Mouse (Mus musculus): ENCODE measurements around the gene Trmt112. TPM values are rescaled to one million over a fixed set of nuclear protein-coding genes. Genes with fewer than 3 reads are reported as not detected.

The Trmt112 gene
- total RNA-seq, 2 experiments from 2014 or later = 26.2 to 34.2 TPM

DNA sequence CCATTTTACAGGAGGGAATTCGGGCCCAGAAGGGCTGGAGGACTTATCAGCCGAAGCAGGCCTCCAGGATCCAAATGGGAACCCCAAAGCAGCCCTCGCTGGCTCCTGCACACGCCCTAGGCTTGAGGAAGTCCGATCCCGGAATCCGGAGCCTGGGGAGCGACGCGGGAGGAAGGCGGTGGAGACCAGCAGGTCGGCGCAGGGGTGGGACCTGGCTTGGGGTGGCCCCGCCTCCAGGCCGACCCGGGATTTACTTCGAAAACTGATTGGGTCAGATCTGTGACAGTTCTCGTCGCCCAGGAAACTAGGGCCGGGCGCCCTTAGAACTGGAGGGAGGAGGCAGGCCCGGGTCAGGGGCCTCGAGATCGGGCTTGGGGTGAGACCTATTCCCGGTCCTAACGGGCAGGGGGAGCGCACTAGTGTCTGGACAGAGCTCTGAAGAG is 32.8 kb downstream of the Trmt112 start, which contains the start of gene Gpr137:
Gpr137 (minus strand) TSS at position 232 of the 443 bp plus-strand sequence.
- intact Hi-C loops (cut with DNase I) = loop anchor here (1.0 to 5.0 kb wide), 2 partner anchors 9 to 35 kb away; partner anchors contain the start of gene Plcb3
- peak; percentile 96 to 98 for DNase-seq

DNA sequence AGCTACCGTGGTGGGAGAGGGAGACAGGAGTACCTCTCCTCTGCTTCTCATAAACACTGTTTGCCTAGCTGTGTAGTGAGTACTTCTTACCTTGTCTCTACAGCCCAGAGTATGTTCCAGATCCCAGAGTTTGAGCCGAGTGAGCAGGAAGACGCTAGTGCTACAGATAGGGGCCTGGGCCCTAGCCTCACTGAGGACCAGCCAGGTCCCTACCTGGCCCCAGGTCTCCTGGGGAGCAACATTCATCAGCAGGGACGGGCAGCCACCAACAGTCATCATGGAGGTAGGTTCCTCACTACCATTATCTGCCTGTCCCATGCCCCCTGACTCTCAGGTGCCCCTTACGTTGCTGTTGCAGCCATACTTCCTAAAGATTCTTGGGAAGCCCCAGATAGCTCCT is 33.3 kb downstream of the Trmt112 start:
- intact Hi-C loops (cut with DNase I) = loop anchor here (1.0 to 5.0 kb wide), 2 partner anchors 9 to 35 kb away; partner anchors contain the start of gene Plcb3
- no peak for DNase-seq

DNA sequence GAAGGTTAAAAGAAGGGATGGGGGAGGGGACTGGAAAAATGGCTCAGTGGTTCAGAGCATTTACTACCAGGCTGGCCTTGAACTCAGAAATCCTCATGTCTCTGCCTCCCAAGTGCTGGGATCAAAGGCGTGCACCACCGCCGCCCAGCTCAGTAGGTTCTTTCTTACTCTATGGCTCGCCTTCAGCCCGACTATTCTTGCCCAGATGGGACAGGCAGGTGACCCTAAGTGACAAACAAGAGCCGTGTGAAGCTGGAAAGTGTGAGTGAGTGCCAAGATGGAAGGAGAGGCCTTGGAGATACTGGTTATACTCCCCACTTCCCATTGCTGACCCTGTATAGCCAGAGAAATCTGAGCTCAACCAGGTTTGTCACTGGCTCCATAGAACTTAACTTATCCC is 34.2 kb downstream of the Trmt112 start:
- intact Hi-C loops (cut with DNase I) = loop anchor here (2.0 to 5.0 kb wide), 2 partner anchors 34 to 699 kb away; partner anchors contain the start of gene Plcb3
- DNase-seq = no peak

DNA sequence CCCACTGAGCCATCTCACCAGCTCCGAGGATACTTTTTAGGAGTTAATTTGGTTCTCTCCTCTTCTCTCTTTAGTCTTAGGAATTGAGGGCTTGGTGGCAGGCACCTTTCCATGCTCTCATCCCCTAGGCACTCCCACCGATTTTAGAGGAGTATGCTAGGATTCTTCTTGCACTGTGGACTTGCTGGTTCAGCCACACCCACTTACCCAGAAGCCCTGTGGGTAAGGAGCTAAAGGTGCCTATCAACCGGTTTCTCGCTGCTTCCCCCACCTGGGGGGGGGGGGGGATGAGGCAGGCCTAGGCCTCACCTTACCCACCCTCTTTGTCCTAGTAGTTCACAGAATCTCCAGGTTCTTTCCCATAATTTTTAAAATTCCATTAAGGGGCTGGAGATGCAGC is 38.2 kb downstream of the Trmt112 start:
- intact Hi-C loops (cut with DNase I) = no loop called here
- no peak for DNase-seq

DNA sequence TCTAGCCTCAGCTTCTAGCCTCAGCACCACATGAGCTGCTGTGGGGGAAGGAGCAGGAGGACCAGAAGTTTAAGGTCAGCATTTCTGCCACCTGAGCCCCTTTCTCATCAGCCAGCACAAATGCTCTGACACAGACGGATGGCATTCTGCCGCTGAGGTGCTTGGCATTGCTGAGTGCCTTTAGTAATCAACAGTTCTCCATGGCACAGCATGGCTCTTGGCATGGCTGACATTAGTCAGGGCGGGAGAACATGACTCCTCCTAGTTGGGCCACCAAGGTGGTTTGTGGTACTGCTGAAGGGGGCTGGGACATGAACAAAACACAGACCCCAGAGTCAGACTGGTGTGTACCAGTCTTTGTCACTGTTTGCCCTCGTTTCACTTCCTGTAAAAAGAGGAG is 38.7 kb downstream of the Trmt112 start:
- intact Hi-C loops (cut with DNase I) = no loop called here
- DNase-seq = no peak

DNA sequence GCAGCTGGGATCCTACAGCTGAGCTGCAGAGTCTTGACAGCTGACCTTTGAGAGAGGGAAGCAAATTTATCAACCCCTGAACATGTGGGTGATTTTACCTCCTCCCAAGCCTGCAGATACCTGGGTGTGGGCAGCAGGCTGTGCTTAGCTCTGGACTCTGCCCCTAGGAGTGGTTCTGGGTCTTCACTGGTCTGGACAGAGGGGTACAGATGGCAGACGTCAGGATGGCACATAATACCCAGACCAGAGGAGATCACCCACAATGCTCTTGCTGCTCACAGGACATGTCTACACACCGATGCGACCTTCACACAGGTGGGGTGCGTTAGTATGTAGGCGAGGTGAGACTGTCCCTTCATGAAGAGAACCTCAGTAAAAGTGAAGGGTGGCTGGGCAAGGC is 40.0 kb downstream of the Trmt112 start:
- intact Hi-C loops (cut with DNase I) = no loop called here
- no peak for DNase-seq

DNA sequence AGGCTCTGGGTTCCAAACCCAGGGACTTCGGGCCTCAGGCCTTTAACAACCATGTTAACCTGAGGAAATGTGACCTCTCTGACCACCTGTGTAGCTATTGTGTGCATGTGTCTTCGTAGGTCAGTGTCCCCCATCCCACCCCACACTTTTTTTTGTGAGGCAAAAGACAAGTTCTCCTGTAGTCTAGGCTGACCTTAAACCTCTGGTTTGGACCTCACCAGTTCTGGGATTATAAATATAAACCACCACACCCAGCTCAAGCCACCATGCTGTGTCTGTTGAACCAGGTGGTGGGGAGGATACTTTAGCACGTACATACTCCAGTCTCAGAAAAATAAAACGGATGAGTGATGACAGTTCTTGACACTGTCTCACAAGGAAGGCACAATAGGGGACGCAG is 40.5 kb downstream of the Trmt112 start:
- DNase-seq = no peak
- intact Hi-C loops (cut with DNase I) = no loop called here

DNA sequence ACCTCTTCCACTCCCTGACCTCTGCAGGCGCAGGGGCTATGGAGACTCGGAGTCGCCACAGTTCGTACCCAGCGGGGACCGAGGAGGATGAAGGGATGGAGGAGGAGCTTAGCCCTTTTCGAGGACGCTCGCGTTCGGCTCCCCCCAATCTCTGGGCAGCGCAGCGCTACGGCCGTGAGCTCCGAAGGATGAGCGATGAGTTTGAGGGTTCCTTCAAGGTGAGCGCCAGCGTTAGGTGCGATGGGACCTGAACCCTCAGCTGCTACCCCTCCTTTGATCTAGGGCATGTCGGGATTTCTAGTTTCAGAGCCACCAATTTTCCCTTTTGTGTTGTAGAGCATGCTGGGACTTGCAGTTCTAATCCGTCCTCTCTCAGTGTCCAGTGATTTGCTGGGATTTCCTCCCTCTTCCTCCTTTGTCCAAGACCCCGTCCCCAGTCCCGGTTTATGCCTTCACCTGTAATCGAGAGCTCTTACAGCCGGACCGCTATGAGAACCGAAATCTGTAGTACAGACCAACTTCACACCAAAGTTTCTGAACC is 41.2 kb downstream of the Trmt112 start:
- peak; percentile 68 to 74 for DNase-seq
- intact Hi-C loops (cut with DNase I) = loop anchor here (1.0 kb wide), 1 partner anchor 8 kb away; the partner anchor contains the start of gene Gpr137

DNA sequence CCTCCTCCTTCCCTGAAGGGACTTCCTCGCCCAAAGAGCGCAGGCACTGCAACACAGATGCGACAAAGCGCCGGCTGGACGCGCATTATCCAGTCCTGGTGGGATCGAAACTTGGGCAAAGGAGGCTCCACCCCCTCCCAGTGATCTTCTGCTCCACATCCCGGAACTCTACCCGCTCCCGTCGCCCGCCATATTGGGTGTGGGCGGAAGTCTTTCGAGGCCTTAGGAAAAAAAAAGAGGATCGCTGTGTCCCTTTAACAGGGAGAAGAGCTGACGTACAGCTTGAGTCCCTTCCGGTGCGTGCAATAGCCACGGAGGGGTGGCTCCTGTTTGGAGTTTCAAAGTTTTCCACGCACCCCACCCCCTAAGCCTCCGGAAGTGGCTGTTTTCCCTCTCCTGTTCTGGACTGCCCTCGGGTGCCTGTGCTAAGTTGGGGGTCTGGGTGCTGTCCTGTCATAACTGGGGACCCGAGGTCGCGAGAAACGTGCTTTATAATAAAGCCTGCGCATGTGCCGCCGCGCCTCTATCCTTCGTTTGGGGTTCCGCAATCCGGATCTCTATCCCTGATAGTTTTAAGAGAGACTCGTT is 42.0 kb downstream of the Trmt112 start:
- DNase-seq = peak; percentile 98
- intact Hi-C loops (cut with DNase I) = loop anchor here (1.0 kb wide), 1 partner anchor 9 kb away; the partner anchor contains the start of gene Gpr137

DNA sequence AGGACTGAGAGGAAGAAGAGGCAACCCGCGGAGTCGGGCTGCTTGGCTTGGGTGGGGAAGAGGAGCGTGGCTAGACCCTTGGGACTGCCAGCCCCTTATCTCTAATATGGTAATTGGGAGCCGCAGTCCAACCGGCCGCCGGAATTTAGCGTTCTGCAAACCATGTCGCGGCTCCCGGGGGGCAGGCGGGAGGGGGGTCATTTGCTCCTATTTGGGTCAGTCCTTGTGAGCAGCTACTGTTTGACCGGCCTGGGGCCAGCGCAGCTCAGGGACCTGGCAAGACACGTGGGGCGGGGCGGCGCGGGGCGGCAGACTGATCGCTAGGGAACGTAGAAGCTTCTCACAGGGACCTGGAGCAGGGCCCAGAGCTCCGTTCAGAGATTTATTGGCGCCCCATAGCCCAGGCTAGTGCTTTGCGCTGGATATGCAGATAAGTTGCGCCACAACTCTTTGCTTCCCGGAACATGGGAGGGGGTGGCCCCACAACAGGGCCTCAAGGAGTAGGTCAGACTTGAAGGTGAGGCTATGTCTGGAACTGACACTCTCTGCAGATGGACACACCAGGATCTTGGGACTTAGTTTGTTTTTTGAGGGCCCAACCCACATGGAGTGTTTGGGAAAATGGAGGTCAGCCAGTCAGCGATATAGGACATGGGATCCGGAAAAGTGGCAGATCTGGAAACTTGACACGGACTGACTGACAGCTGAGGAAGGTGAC is 42.7 kb downstream of the Trmt112 start:
- intact Hi-C loops (cut with DNase I) = loop anchor here (1.0 to 2.0 kb wide), 3 partner anchors 10 to 22 kb away; partner anchors contain the start of genes Gpr137 and Ppp1r14b
- peak; percentile 92 to 93 for DNase-seq

DNA sequence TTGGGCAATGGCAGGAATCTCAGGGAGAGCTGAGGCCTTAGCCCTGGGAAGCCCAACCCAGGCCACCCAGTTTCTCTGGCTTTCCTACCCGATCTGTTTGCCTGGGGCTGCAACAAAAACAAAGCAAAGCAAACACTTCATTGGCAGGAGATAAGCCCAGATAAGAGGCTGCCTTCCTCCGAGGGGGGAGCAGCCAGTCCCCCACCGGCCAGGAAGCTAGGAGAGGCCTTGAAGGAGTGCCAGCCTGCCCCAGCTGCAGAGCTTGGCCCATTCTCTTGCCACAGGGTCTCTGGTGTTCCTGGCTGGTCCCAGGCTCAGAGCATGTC is 43.2 kb downstream of the Trmt112 start:
- intact Hi-C loops (cut with DNase I) = loop anchor here (1.0 to 2.0 kb wide), 2 partner anchors 16 to 22 kb away; partner anchors contain the start of gene Ppp1r14b
- DNase-seq = peak; percentile 47 to 62

DNA sequence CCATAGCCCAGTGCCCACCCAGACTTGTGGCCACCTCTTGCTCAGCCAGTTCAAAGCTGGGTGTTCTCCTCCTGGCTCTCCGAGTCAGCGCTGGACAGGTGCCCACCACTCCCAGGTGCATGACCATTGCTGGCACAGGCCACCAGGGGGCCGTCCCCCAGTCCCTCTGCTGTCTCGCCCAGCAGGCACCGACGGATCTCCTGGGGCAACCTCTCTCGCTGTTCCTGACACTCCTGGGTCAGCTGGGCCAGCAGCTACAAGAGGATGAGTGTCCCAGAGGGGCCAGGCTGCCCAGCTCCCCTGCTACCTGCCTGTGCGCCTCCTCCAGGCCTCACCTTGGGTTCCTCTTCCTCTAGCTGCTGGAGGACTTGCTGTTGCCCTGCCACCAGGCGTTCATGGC is 44.5 kb downstream of the Trmt112 start:
- intact Hi-C loops (cut with DNase I) = no loop called here
- DNase-seq = peak; percentile 57 to 62

DNA sequence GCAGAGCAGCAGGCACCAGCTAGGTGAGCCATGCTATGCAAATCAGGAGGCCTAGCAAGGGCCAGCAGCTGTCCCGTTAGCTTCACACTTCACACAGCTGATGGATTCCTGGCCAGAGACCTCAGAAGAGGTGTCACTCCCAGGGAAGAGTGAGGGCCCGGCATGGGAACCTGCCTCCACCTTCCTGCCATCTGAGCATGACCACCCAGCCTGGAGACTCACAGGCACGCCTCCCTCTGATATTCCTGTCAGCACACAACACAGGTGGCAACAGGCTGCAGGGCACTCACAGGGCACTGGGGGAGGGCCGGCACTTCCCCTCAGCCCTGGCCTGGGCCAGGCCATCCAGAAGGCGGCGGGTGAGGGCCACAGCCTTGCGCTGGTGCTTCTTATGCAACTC is 45.9 kb downstream of the Trmt112 start:
- intact Hi-C loops (cut with DNase I) = no loop called here
- DNase-seq = peak; percentile 69 to 76

DNA sequence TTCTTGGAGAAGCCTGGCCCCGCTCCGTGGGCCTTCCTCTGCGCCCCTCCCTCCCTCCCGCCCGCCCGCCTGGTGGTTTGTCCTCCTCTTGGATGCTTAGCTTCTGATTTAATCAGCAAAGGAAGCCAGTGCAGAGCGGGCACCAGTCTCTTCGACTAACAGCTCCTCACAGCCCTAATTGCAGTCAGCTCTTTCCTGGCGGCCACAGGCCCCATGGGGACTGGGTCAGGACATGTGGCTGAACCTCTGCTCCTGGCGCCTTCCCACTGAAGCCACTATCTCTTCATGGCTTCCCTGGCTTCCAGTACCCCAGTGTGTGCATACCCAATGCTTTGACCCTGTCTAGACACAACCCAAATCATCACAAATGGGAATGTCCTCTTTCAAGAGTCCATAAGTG is 47.0 kb downstream of the Trmt112 start:
- DNase-seq = no peak
- intact Hi-C loops (cut with DNase I) = no loop called here

Small RNAs within 50 kb of the gene (microRNA-seq; reads per million reads assigned to microRNA genes)
- gene Mir6990 = 5.2 to 8.7 reads per million in 2 experiments

Other genes with a start within 250 kb of the Trmt112 start
- 10 to 100 TPM; 22.7 to 25.9 TPM for gene Rps6ka4, start 69.1 kb upstream of the Trmt112 start, total RNA-seq (2021)
- 1 to 10 TPM in 1 of 2 experiments, under 1 TPM in 1; 0.69 to 1.2 TPM for gene Ccdc88b, start 51.5 kb upstream of the Trmt112 start, total RNA-seq (2021)
- 100 to 1,000 TPM; 455 to 461 TPM for gene Prdx5, start 408 bp downstream of the Trmt112 start, total RNA-seq (2021)
- 100 to 1,000 TPM; 122 to 125 TPM for gene Esrra, start 12.1 kb downstream of the Trmt112 start, total RNA-seq (2021)
- not detected for gene Catsperz, start 15.7 kb downstream of the Trmt112 start, total RNA-seq (2021)
- under 1 TPM in 1 of 2 experiments, not detected in 1; 0.27 TPM for gene Kcnk4, start 24.8 kb downstream of the Trmt112 start, total RNA-seq (2021)
- 10 to 100 TPM; 30.8 to 34.1 TPM for gene Bad, start 32.2 kb downstream of the Trmt112 start, total RNA-seq (2021)
- gene Gpr137, start 32.8 kb downstream of the Trmt112 start, total RNA-seq (2021) = 10 to 100 TPM; 28.8 to 32.4 TPM
- gene Ppp1r14b, start 65.3 kb downstream of the Trmt112 start, total RNA-seq (2021) = 100 to 1,000 TPM; 168 to 180 TPM
- 10 to 100 TPM; 18.1 to 19.3 TPM for gene Plcb3, start 66.8 kb downstream of the Trmt112 start, total RNA-seq (2021)
- 10 to 100 TPM; 14.7 to 19.0 TPM for gene Fkbp2, start 70.8 kb downstream of the Trmt112 start, total RNA-seq (2021)
- gene Vegfb, start 78.0 kb downstream of the Trmt112 start, total RNA-seq (2021) = 100 to 1,000 TPM; 284 to 285 TPM
- gene Dnajc4, start 82.9 kb downstream of the Trmt112 start, total RNA-seq (2021) = 10 to 100 TPM; 59.4 to 62.4 TPM
- 10 to 100 TPM; 27.3 to 29.7 TPM for gene Nudt22, start 86.4 kb downstream of the Trmt112 start, total RNA-seq (2021)
- gene Trpt1, start 86.4 kb downstream of the Trmt112 start, total RNA-seq (2021) = 10 to 100 TPM; 21.2 to 21.9 TPM
- gene Fermt3, start 109.8 kb downstream of the Trmt112 start, total RNA-seq (2021) = 1 to 10 TPM; 5.2 to 6.6 TPM
- 100 to 1,000 TPM; 104 to 117 TPM for gene Stip1, start 130.3 kb downstream of the Trmt112 start, total RNA-seq (2021)
- 100 to 1,000 TPM; 168 to 172 TPM for gene Macrod1, start 147.1 kb downstream of the Trmt112 start, total RNA-seq (2021)
- 1 to 10 TPM; 1.2 to 1.3 TPM for gene Flrt1, start 196.0 kb downstream of the Trmt112 start, total RNA-seq (2021)

Data from heart, postnatal 10 days (tissue).